Mouse (Mus musculus): ENCODE measurements around the gene Ift80.

GRCm38 (mm10) chr3:69004055-69004436 lies 324 bp downstream of the Ift80 start:
- TF ChIP-seq GATA1 (IDR thresholded peaks at IDR 0.05; ENCODE audit: low read length), result no peak
- no peak for TF ChIP-seq TAL1 (IDR thresholded peaks at IDR 0.05; ENCODE audit: low read length)

Measured in erythroblast, embryonic 14.5 days (primary cell).